In the genomic region with DNA sequence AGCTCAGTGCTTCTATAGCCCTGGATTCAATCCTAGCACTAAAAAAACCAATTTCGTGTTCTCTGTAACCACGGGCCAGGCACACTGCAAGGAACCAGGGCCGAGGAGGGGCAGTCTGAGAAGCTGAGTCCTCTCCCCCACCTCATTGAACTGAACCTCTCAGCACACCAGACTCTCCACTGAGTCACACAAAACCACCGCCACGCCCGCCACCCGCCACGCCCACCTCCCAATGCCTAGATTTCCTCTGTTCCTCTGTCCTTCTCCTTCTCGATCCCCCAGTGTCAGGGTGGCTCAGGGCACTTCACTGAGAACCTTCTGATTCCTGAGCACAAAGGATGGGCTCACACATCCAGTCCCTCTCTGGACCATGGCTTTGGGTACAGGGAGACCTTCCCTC, we compare ENCODE assay signal across 19 mouse cellular contexts.
"Had no signal": no experiment of that assay in that cellular context is flagged by ENCODE, and none has a peak within 500 bp of the region (broad histone marks: within the 10 kb centered on the region; RNA-seq: fewer than 3 reads in every experiment).

No protein-coding gene starts in this region.

- H3K27ac ChIP-seq: liver, embryonic 14.5 days; macrophage; midbrain, embryonic 12.5 days; midbrain, embryonic 15.5 days; neural tube, embryonic 12.5 days; neural tube, embryonic 15.5 days; stomach, postnatal 0 days had no signal

- H3K4me1 ChIP-seq: neural tube, embryonic 15.5 days had no signal

- H3K4me2 ChIP-seq: midbrain, embryonic 12.5 days; midbrain, embryonic 15.5 days; neural tube, embryonic 12.5 days; neural tube, embryonic 15.5 days had no signal

- H3K4me3 ChIP-seq: midbrain, embryonic 12.5 days; midbrain, embryonic 15.5 days; neural tube, embryonic 12.5 days; neural tube, embryonic 15.5 days had no signal

- H3K9ac ChIP-seq: liver, embryonic 14.5 days; midbrain, embryonic 12.5 days; midbrain, embryonic 15.5 days; neural tube, embryonic 12.5 days; neural tube, embryonic 15.5 days had no signal

- DNase-seq: kidney, adult 18-20 months; kidney, adult 9 months; kidney, postnatal 14 days; kidney, postnatal 4 days; layer of hippocampus, adult 9-11 months; lung, adult 18-20 months; lung, postnatal 14 days; right cerebral cortex, adult 18-20 months; right cerebral cortex, postnatal 14 days; right cerebral cortex, postnatal 4 days; thymus, postnatal 25 days had no signal

- H3K27me3 ChIP-seq: midbrain, embryonic 12.5 days; midbrain, embryonic 15.5 days; neural tube, embryonic 12.5 days; neural tube, embryonic 15.5 days had no signal

- H3K36me3 ChIP-seq: midbrain, embryonic 12.5 days; midbrain, embryonic 15.5 days; neural tube, embryonic 12.5 days; neural tube, embryonic 15.5 days had no signal

- ATAC-seq: intestine, embryonic 16.5 days; midbrain, embryonic 15.5 days had no signal

- H3K9me3 ChIP-seq: midbrain, embryonic 12.5 days; midbrain, embryonic 15.5 days; neural tube, embryonic 12.5 days; neural tube, embryonic 15.5 days had no signal
